Mouse (Mus musculus) urinary bladder, postnatal 14 days (tissue): ENCODE results near the gene Zfp354b.

Experiments used
- DNase-seq: peaks from one replicate; pipeline ENCODE4 v3.0.0; 2021; ENCODE audit warnings: low spot score

The Zfp354b gene

DNA sequence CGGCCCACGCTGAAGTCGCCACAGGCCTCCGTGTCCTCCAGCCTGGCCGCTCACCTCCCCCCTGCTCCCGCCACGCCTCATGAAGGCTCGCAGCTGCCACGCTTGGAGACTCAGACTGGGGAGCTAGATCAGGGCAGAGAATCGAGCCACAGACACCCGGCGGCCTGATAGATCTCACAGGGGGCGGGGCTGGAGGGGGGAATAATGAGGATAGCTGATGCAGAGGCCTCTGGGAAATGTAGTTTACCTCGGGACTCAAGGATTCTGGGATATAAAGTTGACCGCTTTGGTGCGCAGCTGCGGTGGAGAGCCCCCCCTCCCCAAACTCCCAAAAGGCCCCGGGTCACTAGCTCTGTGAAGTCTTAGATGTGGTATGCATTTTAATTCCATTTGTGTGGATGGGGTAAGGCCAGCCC lies at the start of gene Zfp354b:
Zfp354b (minus strand) TSS at position 183 of the 416 bp plus-strand sequence.
- DNase-seq, result peak; percentile 82

DNA sequence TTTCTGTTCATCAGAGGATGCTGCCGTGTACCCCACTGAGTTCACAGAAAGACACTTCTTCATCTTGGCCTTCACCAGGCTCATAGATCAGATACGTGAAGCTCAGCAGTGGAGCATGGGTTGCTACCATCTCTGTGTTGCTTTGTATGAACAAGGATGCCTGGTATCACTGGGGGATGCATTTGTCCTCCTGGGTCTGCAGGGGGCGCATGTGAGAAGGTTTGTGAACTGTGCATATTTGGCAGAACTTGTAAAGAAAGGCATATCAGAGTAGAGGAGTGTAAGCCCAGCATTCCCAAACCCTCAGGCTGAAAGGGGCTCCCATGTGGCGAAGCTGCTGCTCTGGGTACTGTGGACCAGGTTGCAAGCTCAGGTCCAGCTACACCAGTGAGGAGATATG lies 45.8 kb upstream of the Zfp354b start:
- no peak for DNase-seq

GRCm38 (mm10) chr11:50966230-50966629 lies 34.8 kb upstream of the Zfp354b start, which contains the start of gene Olfr1378:
Gene Olfr1378, plus strand, starts transcription at chr11:50966530.
- DNase-seq, result no peak

- DNase-seq, result no peak
Measured at GRCm38 (mm10) chr11:50964886-50965285, 33.5 kb upstream of the Zfp354b start.

DNA sequence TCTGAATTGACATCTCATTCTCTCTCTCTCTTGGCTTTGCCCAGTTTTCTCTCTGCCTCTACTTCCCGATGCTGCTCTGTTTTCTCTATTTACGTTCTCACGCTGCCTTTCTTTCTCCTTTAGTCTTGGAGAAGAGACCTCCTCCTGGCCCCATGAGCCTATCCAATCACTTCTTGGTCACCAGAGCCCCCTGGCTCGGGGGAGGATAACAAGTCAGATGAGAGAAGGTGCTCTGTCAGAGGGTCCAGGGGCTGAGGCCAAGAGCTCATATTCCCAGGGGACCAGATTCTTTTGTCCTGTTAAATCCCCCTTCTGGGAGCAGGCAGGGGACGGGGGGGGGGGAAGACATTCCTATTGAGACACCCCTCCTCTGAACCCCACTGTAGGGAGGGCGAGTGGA lies 22.2 kb upstream of the Zfp354b start, which contains the start of gene Prop1:
Prop1 (minus strand) TSS at position 101 of the 400 bp plus-strand sequence.
- no peak for DNase-seq

DNA sequence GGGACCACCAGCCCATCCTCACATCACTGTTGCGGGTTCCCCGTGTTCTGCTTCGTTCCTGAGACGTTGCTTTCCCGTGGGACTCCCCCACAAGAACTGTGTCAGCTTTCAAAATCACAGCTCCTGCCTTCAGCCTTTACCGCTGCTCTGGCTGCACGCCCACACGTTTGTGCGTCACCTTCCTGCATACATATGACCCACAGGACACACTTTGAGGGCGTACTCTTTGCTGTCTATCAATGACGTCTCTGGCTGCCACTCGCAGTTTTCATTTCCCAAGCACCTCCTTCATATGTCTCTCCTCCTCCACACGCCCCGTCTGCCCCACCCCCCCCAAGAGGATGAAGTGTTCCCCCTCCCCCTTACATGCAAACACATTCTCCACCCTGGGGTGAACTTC lies 20.9 kb upstream of the Zfp354b start:
- no peak for DNase-seq

- DNase-seq, result no peak
Measured at GRCm38 (mm10) chr11:50943506-50943905, 12.1 kb upstream of the Zfp354b start, which contains the start of gene 4933414I15Rik. Gene 4933414I15Rik, minus strand, starts transcription at chr11:50943765.

- DNase-seq, result no peak
Measured at GRCm38 (mm10) chr11:50942386-50942785, 11.0 kb upstream of the Zfp354b start.

DNA sequence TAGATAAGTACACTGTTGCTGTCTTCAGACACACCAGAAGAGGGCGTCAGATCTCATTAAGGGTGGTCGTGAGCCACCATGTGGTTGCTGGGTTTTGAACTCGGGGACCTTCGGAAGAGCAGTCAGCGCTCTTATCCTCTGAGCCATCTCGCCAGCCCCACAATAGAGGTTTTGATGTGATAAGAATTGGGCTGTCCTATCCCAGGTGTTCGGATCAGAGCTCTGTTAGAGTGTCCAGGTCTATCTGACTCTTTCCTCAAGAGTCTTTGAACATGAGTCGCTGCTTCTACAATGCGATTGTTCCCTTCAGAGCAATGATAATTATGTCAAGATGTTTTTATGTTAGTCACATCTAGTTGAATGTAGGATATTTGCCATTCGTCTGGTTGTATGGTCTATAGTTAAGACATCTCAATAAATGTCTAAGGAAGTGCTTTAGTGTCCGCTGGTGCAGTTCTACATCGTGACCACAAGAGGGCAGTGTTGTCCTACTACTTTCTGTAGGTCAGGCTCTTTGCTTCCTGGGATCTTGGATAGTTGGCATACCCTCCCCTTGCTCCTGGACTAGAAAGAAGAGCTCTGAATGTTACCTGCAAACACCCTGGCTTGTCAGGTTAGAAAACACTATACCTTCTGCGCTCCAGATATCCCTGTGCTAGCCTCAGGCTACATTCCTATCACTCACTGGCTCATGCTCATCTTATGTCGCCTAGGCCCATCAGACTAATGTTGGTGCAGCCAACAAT lies 8.4 kb upstream of the Zfp354b start:
- DNase-seq, result peak; percentile 21

- no peak for DNase-seq
Measured at GRCm38 (mm10) chr11:50938435-50938834, 7.0 kb upstream of the Zfp354b start.

DNA sequence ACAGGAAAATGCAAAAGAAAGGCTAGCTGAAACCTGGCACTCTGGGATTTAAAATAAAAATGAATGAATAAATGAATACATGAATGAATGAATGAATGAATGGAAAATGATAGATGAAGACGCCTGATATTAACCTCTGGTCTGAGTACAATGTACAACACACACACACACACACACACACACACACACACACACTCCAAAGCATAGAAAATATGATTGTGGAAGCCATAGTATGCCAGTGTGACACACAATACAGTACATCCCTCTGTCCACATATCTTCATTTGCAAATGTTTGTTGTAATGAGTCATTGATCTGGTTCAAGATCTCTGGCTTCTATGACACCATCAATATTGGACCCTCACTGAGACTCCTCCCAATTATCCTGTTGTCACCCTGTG lies 607 bp upstream of the Zfp354b start:
- DNase-seq, result no peak

- no peak for DNase-seq
Measured at GRCm38 (mm10) chr11:50931021-50931420, 412 bp downstream of the Zfp354b start.

- no peak for DNase-seq
Measured at GRCm38 (mm10) chr11:50930469-50931014, 891 bp downstream of the Zfp354b start.

DNA sequence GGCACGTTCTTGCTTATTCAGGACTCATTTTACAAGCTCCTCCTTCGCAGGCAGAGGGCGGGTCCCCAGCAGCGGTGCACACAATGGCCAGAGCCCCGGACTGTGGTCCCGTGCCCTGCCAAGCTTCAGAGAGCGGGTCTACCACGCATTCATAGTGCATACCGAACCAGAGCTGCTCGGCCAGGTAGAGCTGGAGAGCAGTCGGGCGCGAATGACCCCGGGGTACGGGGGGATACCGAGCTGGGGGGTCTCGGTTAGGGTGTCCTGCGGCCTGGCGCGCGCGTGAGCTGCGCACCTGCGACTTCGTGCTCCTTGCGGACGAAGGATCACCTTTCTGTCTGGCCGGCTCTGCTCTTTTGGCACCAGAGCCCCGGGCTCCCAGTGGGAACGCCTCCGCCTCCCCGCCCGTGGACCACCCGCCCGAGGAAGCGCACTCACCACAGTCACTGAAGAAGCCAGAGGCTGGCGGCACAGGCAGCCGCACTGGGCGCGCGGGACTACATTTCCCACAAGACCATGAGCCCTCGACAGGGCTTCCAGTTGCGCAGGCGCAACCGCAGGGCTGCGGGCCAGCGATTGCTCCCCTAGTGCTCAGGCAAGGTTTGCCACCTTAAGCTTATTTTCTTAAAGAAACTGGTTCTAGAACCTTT lies 15.6 kb downstream of the Zfp354b start, which contains the start of gene Zfp2:
Zfp2 (minus strand) TSS at position 495 of the 650 bp plus-strand sequence.
- DNase-seq, result peak; percentile 91

GRCm38 (mm10) chr11:50914461-50914860 lies 17.0 kb downstream of the Zfp354b start:
- no peak for DNase-seq

- no peak for DNase-seq
Measured at GRCm38 (mm10) chr11:50913301-50913700, 18.1 kb downstream of the Zfp354b start.

- no peak for DNase-seq
Measured at GRCm38 (mm10) chr11:50908136-50908535, 23.3 kb downstream of the Zfp354b start.

DNA sequence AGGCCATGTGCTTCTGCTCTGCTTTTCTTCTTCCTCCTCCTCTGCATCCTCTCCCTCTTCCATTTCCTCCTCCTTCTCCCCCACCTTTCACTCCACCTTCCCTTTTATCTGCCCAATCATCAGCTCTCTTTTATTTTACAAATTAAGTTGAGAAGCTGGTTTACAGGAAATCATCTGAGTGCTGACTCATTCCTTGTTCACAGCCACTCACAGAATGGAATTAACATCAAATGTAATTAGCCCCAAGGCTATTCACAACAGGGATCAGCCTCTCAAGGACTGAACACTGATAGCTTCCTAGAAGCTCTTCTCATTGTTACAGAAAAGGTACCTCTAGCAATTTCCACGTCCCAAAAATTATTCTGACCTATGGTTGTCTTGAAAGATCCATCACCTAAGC lies 34.1 kb downstream of the Zfp354b start:
- DNase-seq, result no peak

GRCm38 (mm10) chr11:50892441-50892840 lies 39.0 kb downstream of the Zfp354b start:
- no peak for DNase-seq

DNA sequence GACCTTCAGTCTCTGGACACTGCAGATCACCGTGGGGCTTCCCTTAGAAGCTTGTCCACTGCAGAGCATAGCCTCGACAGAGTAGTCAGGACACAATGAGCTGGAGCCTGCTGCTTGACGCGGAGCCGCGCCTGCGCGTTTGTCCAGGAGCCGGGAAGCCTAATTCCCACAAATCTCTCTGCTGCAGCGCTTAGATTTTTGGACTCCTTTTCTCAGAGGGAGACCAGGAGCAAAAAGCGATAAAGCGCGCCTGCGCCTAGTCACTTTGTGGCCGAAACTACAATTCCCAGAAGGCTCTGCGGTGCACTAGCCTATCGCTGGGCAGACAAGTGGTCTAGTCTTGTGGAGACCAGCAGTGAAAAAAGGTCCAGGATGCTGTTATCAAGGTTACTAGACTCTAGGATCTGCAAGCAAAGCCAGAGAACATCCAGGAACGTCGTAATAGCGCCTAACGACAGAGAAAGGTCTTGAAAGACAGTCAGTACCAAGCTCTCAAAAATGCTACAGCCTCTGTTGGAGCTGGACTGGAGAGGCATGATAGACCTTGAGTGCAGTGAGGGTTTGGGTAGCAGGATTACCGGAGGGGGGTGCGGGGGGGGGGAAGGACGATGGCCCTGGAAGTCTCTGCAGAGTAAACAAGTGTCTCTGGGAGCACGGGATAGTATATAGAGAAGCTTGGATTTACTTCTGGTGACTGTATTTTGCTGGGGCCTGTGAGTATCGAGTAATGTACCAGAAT lies 43.9 kb downstream of the Zfp354b start, which contains the start of gene Zfp454:
Zfp454 (minus strand) TSS at position 262 of the 739 bp plus-strand sequence.
- DNase-seq, result peak; percentile 83

GRCm38 (mm10) chr11:50886933-50887293 lies 44.5 kb downstream of the Zfp354b start:
- DNase-seq, result no peak
